Mouse (Mus musculus): ENCODE results near the gene Hils1. TPM values are rescaled to one million over a fixed set of nuclear protein-coding genes. Genes with fewer than 3 reads are reported as not detected.
A peak's percentile ranks its signal among the peaks of the same experiment; 100 is the strongest.

Hils1 gene
- polyA plus RNA-seq, 1 experiment from 2014 or later, result not detected

GRCm38 (mm10) chr11:94976199-94976598 lies 8.8 kb downstream of the Hils1 start, which contains the start of gene Sgca:
Gene Sgca, minus strand, starts transcription at chr11:94976327.
- DNase-seq (no peak), ATAC-seq (ENCODE audit: insufficient read depth) (no peak)
- no peaks in the 10 kb centered on the region for H3K36me3 ChIP-seq (ENCODE audit: insufficient read depth)
- H3K27ac ChIP-seq (ENCODE audit: low read depth), result no peak within 1 kb of the TSS
- H3K4me2 ChIP-seq, result no peak within 1 kb of the TSS
- H3K27me3 ChIP-seq (ENCODE audit: insufficient read depth, low read length), result no peaks in the 10 kb centered on the region
- H3K9me3 ChIP-seq (ENCODE audit: low read depth, low read length), result no peaks in the 10 kb centered on the region
- no peak for TF ChIP-seq CTCF (IDR thresholded peaks at IDR 0.05; ENCODE audit: low read depth)
- H3K4me3 ChIP-seq (ENCODE audit: low read depth, low read length), result no peak within 1 kb of the TSS
- 69% methylated on average over 5 of the region's 5 CpGs for WGBS
- H3K9ac ChIP-seq, result no peak within 1 kb of the TSS
- H3K4me1 ChIP-seq (ENCODE audit: insufficient read depth), result peaks cover 2% of the 10 kb centered on the region; the same call in 1 of the 2 replicates

- DNase-seq (no peak), ATAC-seq (ENCODE audit: insufficient read depth) (peak; percentile 44; the same call in 1 of the 2 replicates)
- Histone ChIP-seq H3K9ac (no peak overlapping the region), H3K36me3 (ENCODE audit: insufficient read depth) (no peaks in the 10 kb centered on the region), H3K9me3 (ENCODE audit: low read depth, low read length) (no peaks in the 10 kb centered on the region), H3K27me3 (ENCODE audit: insufficient read depth, low read length) (no peaks in the 10 kb centered on the region), H3K4me1 (ENCODE audit: insufficient read depth) (peaks cover 2% of the 10 kb centered on the region; the same call in 1 of the 2 replicates), H3K27ac (ENCODE audit: low read depth) (no peak overlapping the region), H3K4me2 (peak overlapping the region; percentile 55), H3K4me3 (ENCODE audit: low read depth, low read length) (peak overlapping the region; percentile 17)
- TF ChIP-seq CTCF (IDR thresholded peaks at IDR 0.05; ENCODE audit: low read depth), result no peak
- 34% methylated on average over 9 of the region's 9 CpGs for WGBS
Observed at GRCm38 (mm10) chr11:94978178-94978915, 11.0 kb downstream of the Hils1 start.

- TF ChIP-seq CTCF (IDR thresholded peaks at IDR 0.05; ENCODE audit: low read depth), result peak; percentile 100
- Histone ChIP-seq H3K4me2 (peak overlapping the region; percentile 55), H3K27ac (ENCODE audit: low read depth) (no peak overlapping the region), H3K36me3 (ENCODE audit: insufficient read depth) (no peaks in the 10 kb centered on the region), H3K4me3 (ENCODE audit: low read depth, low read length) (peak overlapping the region; percentile 17), H3K9ac (peak overlapping the region; percentile 1; the same call in 1 of the 2 replicates), H3K4me1 (ENCODE audit: insufficient read depth) (peaks cover 2% of the 10 kb centered on the region; the same call in 1 of the 2 replicates), H3K27me3 (ENCODE audit: insufficient read depth, low read length) (no peaks in the 10 kb centered on the region), H3K9me3 (ENCODE audit: low read depth, low read length) (no peaks in the 10 kb centered on the region)
- ATAC-seq (ENCODE audit: insufficient read depth), result peak; percentile 93
- DNase-seq, result peak; percentile 98
- WGBS, result under 1% methylated on average over 20 of the region's 20 CpGs
Observed at GRCm38 (mm10) chr11:94978947-94979346, 11.6 kb downstream of the Hils1 start.

GRCm38 (mm10) chr11:94979462-94980179 lies 12.2 kb downstream of the Hils1 start:
- peak overlapping the region; percentile 1; the same call in 1 of the 2 replicates for H3K9ac ChIP-seq
- no peaks in the 10 kb centered on the region for H3K27me3 ChIP-seq (ENCODE audit: insufficient read depth, low read length)
- peak overlapping the region; percentile 55 for H3K4me2 ChIP-seq
- no peak overlapping the region for H3K4me3 ChIP-seq (ENCODE audit: low read depth, low read length)
- no peaks in the 10 kb centered on the region for H3K9me3 ChIP-seq (ENCODE audit: low read depth, low read length)
- peaks cover 2% of the 10 kb centered on the region; the same call in 1 of the 2 replicates for H3K4me1 ChIP-seq (ENCODE audit: insufficient read depth)
- ATAC-seq (ENCODE audit: insufficient read depth), result no peak
- WGBS, result 73% methylated on average over 11 of the region's 11 CpGs
- H3K36me3 ChIP-seq (ENCODE audit: insufficient read depth), result no peaks in the 10 kb centered on the region
- no peak overlapping the region for H3K27ac ChIP-seq (ENCODE audit: low read depth)
- DNase-seq, result no peak
- TF ChIP-seq CTCF (IDR thresholded peaks at IDR 0.05; ENCODE audit: low read depth), result no peak

- no peaks in the 10 kb centered on the region for H3K36me3 ChIP-seq (ENCODE audit: insufficient read depth)
- no peaks in the 10 kb centered on the region for H3K27me3 ChIP-seq (ENCODE audit: insufficient read depth, low read length)
- 11% methylated on average over 1 of the region's 1 CpGs for WGBS
- H3K4me1 ChIP-seq (ENCODE audit: insufficient read depth), result peaks cover 12% of the 10 kb centered on the region
- H3K4me3 ChIP-seq (ENCODE audit: low read depth, low read length), result no peak overlapping the region
- H3K9me3 ChIP-seq (ENCODE audit: low read depth, low read length), result no peaks in the 10 kb centered on the region
- DNase-seq (peak; percentile 51), ATAC-seq (ENCODE audit: insufficient read depth) (no peak)
- H3K4me2 ChIP-seq, result no peak overlapping the region
- no peak overlapping the region for H3K27ac ChIP-seq (ENCODE audit: low read depth)
- no peak for TF ChIP-seq CTCF (IDR thresholded peaks at IDR 0.05; ENCODE audit: low read depth)
- no peak overlapping the region for H3K9ac ChIP-seq
Observed at GRCm38 (mm10) chr11:94985140-94985539, 17.7 kb downstream of the Hils1 start.

DNA sequence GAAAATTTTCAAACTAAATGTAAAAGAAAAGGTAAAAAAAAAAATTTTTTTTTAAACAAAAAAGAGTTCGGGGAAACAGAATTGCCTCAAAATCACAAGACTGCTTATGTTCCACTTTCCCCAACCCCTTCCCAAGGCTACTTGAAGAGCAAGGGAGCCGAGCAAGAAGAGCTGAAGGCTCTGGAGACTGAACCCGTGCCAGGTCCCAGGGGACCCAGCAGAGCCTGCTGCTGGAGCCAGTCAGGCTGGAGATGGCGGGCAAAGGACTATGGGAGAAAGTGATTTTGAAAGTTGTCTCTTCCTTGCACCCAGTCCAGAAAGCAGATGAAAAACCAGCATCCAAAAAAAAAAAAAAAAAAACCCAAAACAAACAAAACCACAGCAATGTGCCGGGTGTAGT lies 18.4 kb downstream of the Hils1 start:
- H3K36me3 ChIP-seq (ENCODE audit: insufficient read depth), result no peaks in the 10 kb centered on the region
- H3K4me3 ChIP-seq (ENCODE audit: low read depth, low read length), result no peak overlapping the region
- H3K4me1 ChIP-seq (ENCODE audit: insufficient read depth), result peaks cover 16% of the 10 kb centered on the region
- DNase-seq (no peak), ATAC-seq (ENCODE audit: insufficient read depth) (no peak)
- H3K27me3 ChIP-seq (ENCODE audit: insufficient read depth, low read length), result no peaks in the 10 kb centered on the region
- whole genome bisulfite sequencing, result 68% methylated on average over 5 of the region's 5 CpGs
- no peak for TF ChIP-seq CTCF (IDR thresholded peaks at IDR 0.05; ENCODE audit: low read depth)
- H3K9ac ChIP-seq, result no peak overlapping the region
- H3K9me3 ChIP-seq (ENCODE audit: low read depth, low read length), result no peaks in the 10 kb centered on the region
- no peak overlapping the region for H3K27ac ChIP-seq (ENCODE audit: low read depth)
- H3K4me2 ChIP-seq, result no peak overlapping the region

DNA sequence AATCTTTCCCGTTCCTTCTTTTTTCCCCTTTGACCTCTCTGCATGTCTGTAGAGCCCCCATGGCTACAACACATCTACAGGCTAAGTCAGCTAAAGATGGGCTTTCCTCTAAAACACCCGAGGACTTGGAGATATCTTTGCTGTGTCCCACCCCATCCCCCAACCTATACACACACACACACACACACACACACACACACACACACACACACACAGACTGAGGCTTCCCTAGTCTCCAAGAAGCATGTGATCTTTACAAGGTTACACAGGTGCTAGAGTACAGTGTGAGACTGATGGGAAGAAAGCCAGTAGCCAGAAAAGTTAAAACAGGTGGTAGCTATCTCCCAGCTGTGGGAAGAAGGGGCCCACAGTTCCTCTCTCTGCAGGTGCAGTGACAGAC lies 19.0 kb downstream of the Hils1 start:
- TF ChIP-seq CTCF (IDR thresholded peaks at IDR 0.05; ENCODE audit: low read depth), result no peak
- no peak overlapping the region for H3K27ac ChIP-seq (ENCODE audit: low read depth)

More for the DNA sequence above, 19.0 kb downstream of the Hils1 start:
- no peak overlapping the region for H3K9ac ChIP-seq
- WGBS, result 60% methylated on average over 2 of the region's 2 CpGs
- no peak overlapping the region for H3K4me2 ChIP-seq
- H3K27me3 ChIP-seq (ENCODE audit: insufficient read depth, low read length), result no peaks in the 10 kb centered on the region
- ATAC-seq (ENCODE audit: insufficient read depth), result no peak
- no peak overlapping the region for H3K4me3 ChIP-seq (ENCODE audit: low read depth, low read length)
- no peaks in the 10 kb centered on the region for H3K9me3 ChIP-seq (ENCODE audit: low read depth, low read length)
- H3K4me1 ChIP-seq (ENCODE audit: insufficient read depth), result peaks cover 16% of the 10 kb centered on the region
- no peaks in the 10 kb centered on the region for H3K36me3 ChIP-seq (ENCODE audit: insufficient read depth)
- DNase-seq, result no peak
